Mouse (Mus musculus): Measurements from ENCODE around the gene Trappc6a.

DNA sequence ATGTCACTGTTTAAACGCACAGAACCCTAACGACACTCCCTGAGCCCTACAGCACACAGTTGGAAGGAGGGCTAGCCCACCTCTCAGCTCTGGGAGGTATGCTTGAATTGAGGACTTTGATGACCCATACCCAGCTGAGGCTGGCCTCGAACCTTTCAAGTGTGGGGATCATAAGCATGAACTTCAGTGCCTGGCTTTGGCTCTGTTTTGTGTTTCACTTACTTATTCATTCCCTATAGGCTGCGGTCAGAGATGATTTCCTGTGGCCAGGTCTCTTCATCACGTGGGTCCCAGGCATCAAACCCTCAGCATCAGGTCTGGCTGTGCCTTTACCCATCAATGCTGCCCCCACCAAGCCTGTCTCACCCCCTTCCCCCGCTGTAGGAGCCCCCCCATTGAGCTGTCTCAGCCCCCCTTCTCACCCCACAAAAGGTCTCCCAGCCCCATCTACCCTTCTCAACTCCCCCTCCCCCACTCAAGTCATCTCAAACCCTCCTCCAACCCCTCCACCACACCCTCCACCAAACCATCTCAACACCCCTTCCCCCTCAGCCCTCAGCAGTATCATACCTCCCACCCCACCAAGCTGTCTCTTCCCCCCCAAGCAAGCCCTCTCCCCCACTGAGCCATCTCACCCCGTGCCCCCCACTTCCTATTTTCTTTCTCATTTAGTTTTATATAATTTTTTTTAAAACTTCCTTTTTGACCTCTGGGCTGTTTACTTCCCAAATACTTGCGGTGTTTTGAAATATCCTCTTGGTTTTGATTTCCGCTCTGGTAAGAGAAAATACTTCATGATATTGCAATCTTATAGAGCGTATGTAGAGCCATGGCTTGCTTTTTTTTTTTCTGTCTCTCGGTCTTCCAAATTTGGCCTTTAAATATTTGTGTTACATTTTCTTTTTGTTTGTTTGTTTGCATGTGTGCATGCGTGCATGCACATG, 7.5 kb upstream of the Trappc6a start:
- TF ChIP-seq CTCF (IDR thresholded peaks at IDR 0.05; ENCODE audit: low read depth): no peak
- no peak for TF ChIP-seq EP300 (IDR thresholded peaks at IDR 0.05; ENCODE audit: low read depth)
